Mouse (Mus musculus): Measurements from ENCODE around the gene Esp1. TPM values are rescaled to one million over a fixed set of nuclear protein-coding genes. Genes with fewer than 3 reads are reported as not detected.
"Not testable (repeated sequence)": the region's sequence is repeated elsewhere in the genome, so short reads cannot be mapped to it uniquely, and the experiment has no call there.

Gene Esp1
- polyA plus RNA-seq (2016; fragmentation: Nextera tagmentation; extraction: Ambion mirVana), result not detected in 2 replicates

DNA sequence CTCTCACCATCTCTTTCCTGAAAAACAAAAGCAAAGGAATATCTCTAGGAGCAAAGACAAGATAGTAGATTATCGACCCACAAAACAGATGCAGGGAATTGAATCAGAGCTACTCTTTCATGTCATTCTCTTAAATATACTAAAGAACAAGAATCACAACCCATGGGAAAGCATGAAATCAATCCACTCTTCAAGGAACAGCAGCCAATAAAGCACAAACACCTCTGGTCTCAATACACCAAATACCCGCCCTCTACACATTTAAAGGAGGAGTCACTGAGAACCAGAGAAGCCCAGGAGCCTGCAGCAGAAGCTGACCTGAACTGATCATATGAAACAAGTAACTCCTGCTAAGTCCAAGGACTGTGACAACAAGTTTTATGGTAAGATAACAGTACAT lies at the start of gene Esp1:
TSS of gene Esp1 (plus strand) at position 301 of the 400 bp plus-strand sequence.
- no peaks in the 10 kb centered on the region for H3K9me3 ChIP-seq
- H3K27me3 ChIP-seq, result no peaks in the 10 kb centered on the region
- H3K27ac ChIP-seq (replicated peaks), result no peak within 1 kb of the TSS
- WGBS, result 85% methylated on average over 2 of the region's 2 CpGs
- H3K4me3 ChIP-seq, result no peak within 1 kb of the TSS
- no peak within 1 kb of the TSS for H3K9ac ChIP-seq (replicated peaks)
- no peak within 1 kb of the TSS for H3K4me2 ChIP-seq (replicated peaks)
- H3K4me1 ChIP-seq, result no peaks in the 10 kb centered on the region
- no peak for ATAC-seq (ENCODE audit: low FRiP score, low read depth)
- H3K36me3 ChIP-seq, result no peaks in the 10 kb centered on the region

- no peak overlapping the region for H3K27ac ChIP-seq (replicated peaks)
- H3K27me3 ChIP-seq, result no peaks in the 10 kb centered on the region
- no peaks in the 10 kb centered on the region for H3K36me3 ChIP-seq
- H3K9me3 ChIP-seq, result no peaks in the 10 kb centered on the region
- no peak overlapping the region for H3K4me3 ChIP-seq
- ATAC-seq (ENCODE audit: low FRiP score, low read depth), result no peak
- H3K9ac ChIP-seq (replicated peaks), result no peak overlapping the region
- H3K4me2 ChIP-seq (replicated peaks), result no peak overlapping the region
- no peaks in the 10 kb centered on the region for H3K4me1 ChIP-seq
Observed at GRCm38 (mm10) chr17:40716273-40716672, 10.6 kb upstream of the Esp1 start.

DNA sequence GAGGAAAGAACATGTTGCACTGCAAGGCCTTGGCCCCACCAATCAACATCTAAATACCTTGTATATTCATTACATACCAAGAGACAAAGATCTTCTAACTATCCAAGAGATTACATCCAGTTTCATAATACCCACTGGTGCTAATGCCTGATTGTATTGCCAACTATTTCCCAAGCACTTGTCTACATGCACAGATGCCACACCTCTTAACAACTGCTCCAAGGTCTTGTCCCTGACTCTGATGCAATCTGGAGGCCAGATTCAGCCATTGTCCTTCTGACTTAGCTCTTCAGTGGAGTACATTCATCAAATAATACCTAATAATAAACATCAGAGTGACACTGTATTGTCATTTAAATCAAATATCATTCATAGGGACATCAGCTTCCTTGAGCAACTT lies 9.9 kb upstream of the Esp1 start:
- H3K9me3 ChIP-seq; H3K9ac ChIP-seq (replicated peaks); H3K4me2 ChIP-seq (replicated peaks); ATAC-seq (ENCODE audit: low FRiP score, low read depth); H3K27ac ChIP-seq (replicated peaks); H3K27me3 ChIP-seq; H3K4me1 ChIP-seq; H3K4me3 ChIP-seq; H3K36me3 ChIP-seq: not testable (repeated sequence)

DNA sequence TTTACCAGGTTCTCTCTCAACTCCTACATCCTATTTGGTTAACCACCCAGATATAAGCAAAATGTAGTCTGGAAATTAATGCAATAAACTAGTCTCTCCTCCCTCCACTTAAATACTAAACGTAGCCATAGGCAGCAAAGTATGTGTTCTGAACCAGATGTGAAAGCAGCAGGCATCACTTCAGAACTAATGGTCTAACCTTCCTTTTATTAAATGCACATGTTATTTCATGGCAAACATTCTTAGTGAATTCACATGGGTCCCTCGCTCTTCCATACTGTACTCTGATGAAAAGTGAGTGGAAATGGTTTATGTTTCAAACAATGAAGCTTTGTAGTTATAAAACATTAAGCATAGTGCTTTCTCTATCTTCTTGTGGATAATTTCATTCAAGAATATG lies 4.4 kb downstream of the Esp1 start:
- ATAC-seq (ENCODE audit: low FRiP score, low read depth), result no peak
- no peak overlapping the region for H3K27ac ChIP-seq (replicated peaks)
- no peak overlapping the region for H3K9ac ChIP-seq (replicated peaks)
- H3K4me3 ChIP-seq, result no peak overlapping the region
- H3K9me3 ChIP-seq, result no peaks in the 10 kb centered on the region
- H3K4me2 ChIP-seq (replicated peaks), result no peak overlapping the region
- no peaks in the 10 kb centered on the region for H3K36me3 ChIP-seq
- H3K27me3 ChIP-seq, result no peaks in the 10 kb centered on the region
- no peaks in the 10 kb centered on the region for H3K4me1 ChIP-seq
- 84% methylated on average over 2 of the region's 2 CpGs for WGBS

DNA sequence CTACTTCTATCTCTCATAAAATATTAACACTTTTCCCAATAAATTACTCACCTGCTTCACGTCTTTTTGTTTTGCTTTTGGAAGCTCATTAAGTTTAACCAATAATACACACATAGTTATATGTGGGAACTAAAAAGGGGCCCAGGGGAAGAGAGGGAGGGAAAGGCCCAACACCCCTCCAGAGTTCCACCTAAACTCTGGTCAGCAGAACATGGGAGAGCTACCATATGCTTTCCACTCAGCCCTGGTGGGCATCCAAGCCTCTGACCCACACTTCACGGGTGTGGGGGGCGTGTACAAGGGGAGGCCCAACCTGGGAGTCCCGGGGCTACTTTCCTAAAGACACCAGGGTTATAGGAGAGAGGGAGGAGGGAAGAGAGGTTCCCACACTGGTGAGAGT lies 4.8 kb downstream of the Esp1 start:
- no peak overlapping the region for H3K27ac ChIP-seq (replicated peaks)
- H3K4me1 ChIP-seq, result no peaks in the 10 kb centered on the region
- H3K9me3 ChIP-seq, result no peaks in the 10 kb centered on the region
- H3K36me3 ChIP-seq, result no peaks in the 10 kb centered on the region
- no peak overlapping the region for H3K9ac ChIP-seq (replicated peaks)
- no peaks in the 10 kb centered on the region for H3K27me3 ChIP-seq
- no peak overlapping the region for H3K4me3 ChIP-seq
- ATAC-seq (ENCODE audit: low FRiP score, low read depth), result no peak
- whole genome bisulfite sequencing, result 64% methylated on average over 4 of the region's 4 CpGs
- no peak overlapping the region for H3K4me2 ChIP-seq (replicated peaks)

DNA sequence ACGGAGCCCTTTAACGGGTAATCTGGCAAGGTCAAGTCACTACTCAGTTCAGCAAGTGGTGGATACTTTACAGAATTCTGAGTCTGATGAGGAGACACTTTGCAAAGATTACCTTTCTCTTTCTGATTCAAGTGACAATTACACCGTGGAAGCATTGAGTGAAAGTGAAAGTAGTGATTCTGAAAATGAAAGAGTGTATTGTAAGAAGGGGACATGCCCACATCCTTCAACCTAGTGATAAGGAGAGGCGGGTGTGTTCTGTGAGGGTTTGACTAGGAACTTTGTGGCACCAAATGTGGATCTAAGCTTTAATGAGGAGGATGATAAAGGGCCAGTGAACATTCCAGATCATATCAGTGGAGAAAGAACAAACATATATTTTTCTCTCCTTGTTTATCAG lies 36.7 kb downstream of the Esp1 start:
- Histone ChIP-seq H3K4me2 (replicated peaks) (no peak overlapping the region), H3K9ac (replicated peaks) (no peak overlapping the region), H3K9me3 (no peaks in the 10 kb centered on the region), H3K4me3 (no peak overlapping the region), H3K36me3 (no peaks in the 10 kb centered on the region), H3K27me3 (no peaks in the 10 kb centered on the region), H3K27ac (replicated peaks) (no peak overlapping the region), H3K4me1 (no peaks in the 10 kb centered on the region)
- WGBS, result 77% methylated on average over 4 of the region's 4 CpGs
- no peak for ATAC-seq (ENCODE audit: low FRiP score, low read depth)

- no peaks in the 10 kb centered on the region for H3K9me3 ChIP-seq
- H3K36me3 ChIP-seq, result no peaks in the 10 kb centered on the region
- no peak for ATAC-seq (ENCODE audit: low FRiP score, low read depth)
- H3K4me1 ChIP-seq, result no peaks in the 10 kb centered on the region
- H3K27me3 ChIP-seq, result no peaks in the 10 kb centered on the region
- WGBS, result 78% methylated on average over 1 of the region's 1 CpGs
- H3K9ac ChIP-seq (replicated peaks), result no peak overlapping the region
- no peak overlapping the region for H3K4me3 ChIP-seq
- H3K27ac ChIP-seq (replicated peaks), result no peak overlapping the region
- no peak overlapping the region for H3K4me2 ChIP-seq (replicated peaks)
Observed at GRCm38 (mm10) chr17:40767120-40767519, 40.2 kb downstream of the Esp1 start.

Other genes with a start within 250 kb of the Esp1 start
- not detected in 2 replicates for gene Esp8, start 207.1 kb upstream of the Esp1 start, polyA plus RNA-seq (2016; fragmentation: Nextera tagmentation; extraction: Ambion mirVana)
- not detected in 2 replicates for gene Esp6, start 165.6 kb upstream of the Esp1 start, polyA plus RNA-seq (2016; fragmentation: Nextera tagmentation; extraction: Ambion mirVana)
- gene Esp4, start 128.5 kb upstream of the Esp1 start, polyA plus RNA-seq (2016; fragmentation: Nextera tagmentation; extraction: Ambion mirVana), result not detected in 2 replicates
- gene Esp3, start 95.0 kb upstream of the Esp1 start, polyA plus RNA-seq (2016; fragmentation: Nextera tagmentation; extraction: Ambion mirVana), result not detected in 2 replicates
- not detected in 2 replicates for gene Crisp2, start 79.9 kb downstream of the Esp1 start, polyA plus RNA-seq (2016; fragmentation: Nextera tagmentation; extraction: Ambion mirVana)
- 3.0 and 3.4 TPM in 2 replicates for gene Rhag, start 84.0 kb downstream of the Esp1 start, polyA plus RNA-seq (2016; fragmentation: Nextera tagmentation; extraction: Ambion mirVana)
- gene 9130008F23Rik, start 153.4 kb downstream of the Esp1 start, polyA plus RNA-seq (2016; fragmentation: Nextera tagmentation; extraction: Ambion mirVana), result 0.63 and 1.1 TPM in 2 replicates
- not detected in 2 replicates for gene Glyatl3, start 187.2 kb downstream of the Esp1 start, polyA plus RNA-seq (2016; fragmentation: Nextera tagmentation; extraction: Ambion mirVana)
- 25.4 and 27.1 TPM in 2 replicates for gene Mut, start 207.6 kb downstream of the Esp1 start, polyA plus RNA-seq (2016; fragmentation: Nextera tagmentation; extraction: Ambion mirVana)
- 28.6 and 28.8 TPM in 2 replicates for gene Cenpq, start 207.9 kb downstream of the Esp1 start, polyA plus RNA-seq (2016; fragmentation: Nextera tagmentation; extraction: Ambion mirVana)